Mouse (Mus musculus) lung, postnatal 0 days (tissue): Measurements from ENCODE around the gene Pigz.
A peak's percentile ranks its signal among the peaks of the same experiment; 100 is the strongest.

Experiments used
- CTCF ChIP-seq: IDR thresholded peaks from 2 replicates; pipeline ENCODE4 v1.5.1; 2016; ENCODE audit warnings: antibody characterized with exemption, mild to moderate bottlenecking
- EP300 ChIP-seq: IDR thresholded peaks from 2 replicates; pipeline ENCODE4 v1.6.1; 2016; ENCODE audit warnings: antibody characterized with exemption, mild to moderate bottlenecking, control low read depth

- TF ChIP-seq EP300, result no peak
- TF ChIP-seq CTCF, result peak; percentile 9; the same call in 1 of the 2 replicates
These were observed 47.3 kb downstream of the Pigz start for GRCm38 (mm10) chr16:31980946-31981345.
